Mouse (Mus musculus): ENCODE measurements around the gene Magel2. TPM values are rescaled to one million over a fixed set of nuclear protein-coding genes. Genes with fewer than 3 reads are reported as not detected.

Gene Magel2
- polyA plus RNA-seq (2017; shearing (Covaris generic)) = not detected

DNA sequence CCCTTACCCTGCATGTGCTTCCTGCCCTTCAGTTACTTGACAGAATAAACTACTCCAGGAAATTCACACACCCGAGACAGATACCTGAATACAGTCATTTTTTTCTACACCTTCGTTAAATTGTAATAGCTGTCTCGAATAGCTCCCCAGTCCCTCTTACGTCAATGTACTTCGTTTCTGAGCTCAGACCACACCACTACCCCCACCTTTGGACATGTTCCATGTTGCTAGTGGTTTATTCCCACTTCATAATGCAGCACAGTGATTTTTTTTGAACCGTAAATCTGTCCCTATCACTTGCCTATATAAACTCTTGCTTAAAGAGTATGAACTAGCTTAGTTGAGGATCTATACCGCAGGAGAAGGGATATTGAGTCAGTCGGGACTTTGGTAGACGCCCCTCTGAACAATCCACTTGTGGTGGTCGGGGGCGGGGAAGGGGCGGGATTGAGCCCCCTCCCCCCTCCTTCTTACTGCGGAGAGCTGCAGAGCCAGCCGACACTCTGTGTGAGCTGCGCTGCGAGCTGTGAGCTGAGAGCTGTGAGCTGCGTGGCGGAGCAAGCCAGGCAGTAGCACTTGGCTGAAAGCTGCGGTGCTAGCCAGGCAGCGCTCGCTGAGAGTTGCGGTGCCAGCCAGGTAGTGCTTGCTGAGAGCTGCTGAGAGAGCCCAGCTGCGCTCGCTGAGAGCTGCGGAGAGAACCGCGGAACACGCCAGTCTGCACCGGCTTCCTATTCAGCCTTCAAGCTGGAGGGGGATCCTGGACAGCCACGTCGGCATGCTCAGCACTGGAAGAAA, at the start of gene Magel2:
Magel2 (plus strand) TSS at position 501 of the 795 bp plus-strand sequence.

DNA sequence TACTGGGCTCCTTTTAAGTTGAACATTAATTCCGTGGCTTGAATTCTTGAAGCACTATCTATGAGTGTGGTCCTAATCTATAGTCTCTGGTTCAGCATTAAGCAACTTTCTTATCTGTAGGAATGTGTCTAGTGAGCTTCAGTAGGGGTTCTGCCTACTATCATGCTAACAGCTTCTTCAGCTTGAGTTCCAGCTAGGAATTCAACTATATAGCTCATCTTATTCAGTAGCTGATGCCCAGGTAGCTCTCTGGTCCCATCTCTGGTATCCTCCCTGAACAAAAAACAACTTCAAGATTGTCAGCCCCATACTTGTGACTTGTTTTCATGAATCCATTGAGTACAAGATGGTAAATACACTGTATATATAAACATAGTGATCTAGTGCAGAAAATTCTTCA, 30.5 kb upstream of the Magel2 start, which contains the start of gene Ndn:
Ndn (plus strand) TSS at position 301 of the 400 bp plus-strand sequence.

DNA sequence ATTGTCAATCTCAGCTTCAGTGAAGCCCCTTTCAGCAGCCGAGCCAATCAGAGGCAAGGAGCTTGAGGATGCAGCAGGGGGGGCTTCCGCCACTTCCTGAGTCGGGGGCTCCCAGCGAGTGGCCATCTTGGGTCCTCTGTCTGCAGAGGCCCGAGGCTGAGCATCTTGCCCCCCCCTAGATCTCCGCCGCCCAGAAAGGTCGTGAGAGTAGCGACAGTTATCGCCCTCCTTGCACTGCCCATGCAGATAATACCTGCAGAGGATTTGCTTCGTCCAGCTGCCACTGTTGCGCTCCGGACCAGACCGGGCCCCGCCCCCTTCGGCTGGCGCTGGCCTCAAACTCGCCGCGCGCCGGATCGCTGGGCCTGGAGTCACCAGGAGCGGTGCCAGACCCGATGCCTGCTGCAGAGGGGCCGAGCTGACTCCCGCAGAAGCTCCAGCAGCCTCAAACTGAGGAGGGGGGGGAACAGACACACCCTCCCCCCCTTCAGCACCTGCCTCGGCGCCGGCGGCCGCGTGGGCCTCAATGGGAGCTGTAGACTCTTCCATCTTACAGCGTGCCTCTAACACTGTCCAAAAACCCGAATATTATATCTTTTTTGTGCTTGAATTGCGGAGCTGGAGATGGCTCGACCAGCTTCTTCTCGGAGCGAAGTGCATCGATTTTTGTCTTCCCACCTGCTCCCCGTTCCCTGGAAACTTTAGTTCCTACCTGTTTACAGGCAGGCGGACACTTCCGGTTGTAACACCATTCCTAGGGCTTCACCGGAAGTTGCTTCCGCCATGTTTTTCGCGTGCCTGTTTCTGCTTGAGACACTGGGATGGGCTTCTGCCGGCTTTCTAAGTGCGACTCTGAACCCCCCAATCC, 42.9 kb downstream of the Magel2 start, which contains the start of gene Mkrn3:
Mkrn3 (minus strand) TSS at position 647 of the 868 bp plus-strand sequence.

Other genes starting within 250 kb of the Magel2 start
- not detected for gene Ndn, start 30.4 kb upstream of the Magel2 start, polyA plus RNA-seq (2017; shearing (Covaris generic))
- not detected for gene Mkrn3, start 43.1 kb downstream of the Magel2 start, polyA plus RNA-seq (2017; shearing (Covaris generic))
- gene Peg12, start 87.5 kb downstream of the Magel2 start, polyA plus RNA-seq (2017; shearing (Covaris generic)) = not detected